Mouse (Mus musculus) central nervous system, embryonic 14 days (tissue): ENCODE data around the gene Pgap1. TPM values are rescaled to one million over a fixed set of nuclear protein-coding genes. Genes with fewer than 3 reads are reported as not detected.

ENCODE experiments used
- polyA plus RNA-seq: library from polyadenylated mRNA; depleted of rRNA; stranded (reverse); fragments of >200 nt; gene quantifications from 2 replicates; pipeline ENCODE4 v1.2.3, GENCODE M21; 2012; rRNA removed

The Pgap1 gene
- 14.1 and 17.5 TPM in 2 replicates for polyA plus RNA-seq

DNA sequence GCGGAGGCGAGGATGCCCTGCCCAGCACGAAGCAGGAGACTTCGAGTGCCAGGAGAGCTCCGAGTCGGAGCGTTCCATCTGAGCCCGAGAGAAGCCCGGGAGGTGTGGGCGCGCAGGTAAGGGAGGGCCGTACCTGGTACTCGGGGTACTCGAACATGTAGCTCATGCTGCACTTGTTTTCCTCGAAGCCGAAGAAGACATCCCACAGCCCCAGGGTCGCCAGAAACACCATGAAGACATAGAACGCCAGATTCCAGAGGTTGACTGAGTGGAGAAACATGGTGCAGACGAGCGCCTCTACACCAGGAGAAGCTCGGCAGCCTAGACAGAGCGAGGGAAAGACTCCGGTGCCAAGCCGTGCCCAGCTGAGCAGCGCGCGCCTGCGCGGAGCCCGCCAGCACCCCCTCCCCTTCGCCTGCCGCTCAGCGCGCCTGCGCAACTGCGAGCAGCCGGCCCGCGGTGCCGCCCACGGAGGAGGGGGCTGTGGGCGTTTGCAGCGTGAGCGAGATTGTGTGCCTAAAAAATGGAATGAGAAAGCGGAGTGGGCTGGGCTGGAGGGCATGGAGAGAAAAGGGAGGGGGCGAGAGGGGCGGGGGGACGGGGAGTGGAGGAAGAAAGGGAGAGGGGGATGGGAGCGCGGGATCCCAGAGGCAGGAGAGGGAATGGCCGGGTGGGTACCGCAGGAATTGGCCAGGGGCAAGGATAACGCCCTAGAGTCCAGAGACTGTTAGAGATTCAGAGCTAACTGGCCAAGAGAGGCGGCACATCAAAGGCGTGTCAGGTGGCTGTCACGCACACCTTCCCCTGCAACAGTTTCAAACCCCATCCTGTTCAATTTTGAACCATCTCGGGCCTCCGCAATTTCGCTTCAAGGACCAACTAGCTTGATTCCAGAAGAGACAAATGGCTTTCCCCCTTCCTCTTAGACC is at the start of gene Pgap1:
Gene Pgap1, minus strand, starts transcription at position 384 of the 929 bp plus-strand sequence.

DNA sequence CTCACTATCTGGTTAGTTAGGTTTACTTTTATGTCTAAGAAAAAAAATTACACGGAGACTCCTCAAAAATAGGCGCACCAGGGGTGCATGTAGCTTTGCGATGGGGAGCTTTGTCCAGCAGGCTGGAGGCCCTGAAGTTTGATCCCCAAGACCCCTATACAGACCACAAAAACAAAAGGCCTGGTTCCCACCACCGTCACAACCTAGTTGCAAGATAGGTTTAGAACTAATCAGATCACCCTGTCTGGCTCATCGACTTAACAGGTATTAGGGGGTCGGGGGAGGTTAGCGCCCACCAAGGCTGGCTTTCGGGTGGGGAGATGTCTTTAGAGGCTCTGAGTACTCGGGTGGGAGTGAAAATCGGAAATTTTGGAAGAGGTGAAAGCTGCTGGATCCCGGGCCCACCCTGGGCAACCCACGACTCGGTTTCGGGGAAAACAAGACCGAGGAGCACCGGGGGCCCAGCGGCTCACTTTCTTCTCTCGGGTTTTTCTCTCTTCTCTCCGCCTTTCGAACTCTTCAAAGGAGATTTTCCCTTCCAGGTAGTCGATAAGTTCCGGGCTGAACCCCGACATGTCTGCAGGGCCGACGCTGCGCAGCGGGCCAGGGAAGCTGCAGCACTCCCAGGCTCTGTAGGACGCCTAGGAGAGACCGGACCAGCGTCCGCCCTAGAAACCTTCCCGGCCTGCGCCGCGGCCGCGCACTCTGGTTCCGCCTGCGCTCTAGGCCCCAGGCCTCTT is 119.0 kb downstream of the Pgap1 start, which contains the start of gene Gtf3c3:
Gene Gtf3c3, minus strand, starts transcription at position 632 of the 740 bp plus-strand sequence.

Other genes with a start within 250 kb of the Pgap1 start
- gene Gtf3c3, start 118.7 kb downstream of the Pgap1 start, polyA plus RNA-seq = 16.3 and 17.1 TPM in 2 replicates